Mouse (Mus musculus) kidney, embryonic 14.5 days (tissue): ENCODE results near the gene Esrrg. TPM values are rescaled to one million over a fixed set of nuclear protein-coding genes. Genes with fewer than 3 reads are reported as not detected.
A peak's percentile ranks its signal among the peaks of the same experiment; 100 is the strongest.

ENCODE experiments used
- ATAC-seq: fragments of 200-750 bp; cut with Nextera tagmentation; 2 replicates; pipeline ENCODE4 v1.8.0; 2017; ENCODE audit warnings: moderate number of reproducible peaks, mild to moderate bottlenecking, moderate TSS enrichment, moderate library complexity; ENCODE audit not compliant: low FRiP score, low TSS enrichment
- H3K27ac ChIP-seq: fragments of 300-500 bp; sonication (generic); 2 replicates; pipeline ENCODE4 v1.5.1; 2014; ENCODE audit warnings: low read depth, mild to moderate bottlenecking, low read length, moderate library complexity, mixed read lengths
- H3K27me3 ChIP-seq: fragments of 300-500 bp; sonication (generic); 2 replicates; pipeline ENCODE4 v1.6.1; 2014; ENCODE audit warnings: mild to moderate bottlenecking, low read length; ENCODE audit not compliant: control insufficient read depth, insufficient read depth
- H3K36me3 ChIP-seq: fragments of 300-500 bp; sonication (generic); 2 replicates; pipeline ENCODE4 v1.6.1; 2014; ENCODE audit warnings: low read length, mixed read lengths; ENCODE audit not compliant: control insufficient read depth, insufficient read depth
- H3K4me1 ChIP-seq: fragments of 300-500 bp; sonication (generic); 2 replicates; pipeline ENCODE4 v1.6.1; 2014; ENCODE audit warnings: low read length, mixed read lengths; ENCODE audit not compliant: control insufficient read depth, insufficient read depth
- H3K4me2 ChIP-seq: fragments of 300-500 bp; sonication (generic); replicated peaks from 2 replicates; pipeline ENCODE4 v1.6.1; 2014; ENCODE audit warnings: low read depth, mild to moderate bottlenecking, low read length
- H3K4me3 ChIP-seq: fragments of 300-500 bp; sonication (generic); 2 replicates; pipeline ENCODE4 v1.5.1; 2014; ENCODE audit warnings: mild to moderate bottlenecking, low read length
- H3K9ac ChIP-seq: fragments of 300-500 bp; sonication (generic); 2 replicates; pipeline ENCODE4 v1.6.1; 2014; ENCODE audit warnings: low read depth, mild to moderate bottlenecking, low read length, moderate library complexity
- H3K9me3 ChIP-seq: fragments of 300-500 bp; sonication (generic); 2 replicates; pipeline ENCODE4 v1.6.1; 2016; ENCODE audit warnings: low read length; ENCODE audit not compliant: control insufficient read depth
- whole genome bisulfite sequencing: fragments of 180-500 bp; shearing (Covaris S2); extraction: QIAGEN DNeasy Blood & Tissue Kit; methylation state at CpG from one replicate; pipeline ENCODE4 v1.1.7; 2014; 5-methylcytosine and 5-hydroxymethylcytosine counted together
- polyA plus RNA-seq: library from polyadenylated mRNA; unstranded; fragments of >200 nt; fragmentation: Nextera tagmentation; extraction: Ambion mirVana; gene quantifications from 2 replicates; pipeline ENCODE4 v1.2.1, GENCODE M21; 2014

Esrrg gene
- polyA plus RNA-seq, 1 experiment from 2014 or later, result 21.5 TPM

DNA sequence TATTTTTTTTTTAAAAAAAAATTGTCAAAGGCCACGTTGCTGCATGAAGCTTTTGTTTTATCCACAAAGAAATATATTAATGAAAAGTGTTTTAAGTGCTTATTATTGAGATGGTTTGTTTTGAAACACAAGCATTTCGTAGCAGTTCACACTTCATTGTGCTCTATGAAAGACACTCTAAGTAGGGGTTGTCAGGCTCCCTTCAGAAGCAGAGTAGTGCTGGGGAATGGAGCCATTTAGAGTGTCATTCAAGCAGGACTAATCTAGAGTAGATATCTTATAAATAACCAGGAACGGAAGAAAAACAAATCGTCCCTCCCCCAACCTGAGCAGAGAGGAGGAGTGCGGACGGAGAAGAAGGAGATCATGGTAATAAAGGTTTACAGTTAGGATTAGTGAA, 357.3 kb downstream of the Esrrg start:
- Histone ChIP-seq H3K4me1 (0 out of 2 replicates have a peak, but pooled peaks cover 3% of the 10 kb centered on the region), H3K4me3 (no peak overlapping the region), H3K27ac (no peak overlapping the region), H3K9ac (no peak overlapping the region), H3K27me3 (no peaks in the 10 kb centered on the region), H3K36me3 (no peaks in the 10 kb centered on the region), H3K9me3 (no peaks in the 10 kb centered on the region), H3K4me2 (no peak overlapping the region)
- ATAC-seq, result no peak
- WGBS, result 22% methylated on average over 6 of the region's 6 CpGs

DNA sequence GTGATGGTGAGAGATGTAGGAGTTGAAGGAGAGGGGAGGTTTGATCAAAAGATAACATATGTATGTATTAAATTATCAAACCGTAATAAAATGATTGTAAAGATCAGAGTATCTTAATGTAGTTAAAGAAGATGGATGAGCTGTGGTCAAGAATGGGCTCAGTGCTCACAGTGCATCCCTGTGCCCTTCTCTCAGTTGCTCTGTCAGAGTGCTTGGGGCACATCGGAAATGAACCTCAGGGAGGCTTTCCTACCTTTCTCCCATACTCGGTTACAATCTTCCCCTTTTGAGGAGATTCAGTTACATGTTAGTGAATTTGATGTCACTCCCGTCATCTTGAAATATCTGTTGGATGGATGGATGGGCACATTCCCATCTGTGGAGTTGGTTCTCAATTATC, 359.8 kb downstream of the Esrrg start:
- no peak overlapping the region for H3K27ac ChIP-seq
- H3K4me2 ChIP-seq, result no peak overlapping the region
- H3K9me3 ChIP-seq, result no peaks in the 10 kb centered on the region
- H3K36me3 ChIP-seq, result no peaks in the 10 kb centered on the region
- WGBS, result 41% methylated on average over 4 of the region's 4 CpGs
- no peak overlapping the region for H3K9ac ChIP-seq
- H3K27me3 ChIP-seq, result no peaks in the 10 kb centered on the region
- 0 out of 2 replicates have a peak, but pooled peaks cover 3% of the 10 kb centered on the region for H3K4me1 ChIP-seq
- H3K4me3 ChIP-seq, result no peak overlapping the region
- peak; percentile 49; the same call in 1 of the 2 replicates for ATAC-seq

- no peaks in the 10 kb centered on the region for H3K36me3 ChIP-seq
- ATAC-seq, result no peak
- no peak overlapping the region for H3K9ac ChIP-seq
- no peak overlapping the region for H3K4me2 ChIP-seq
- H3K9me3 ChIP-seq, result no peaks in the 10 kb centered on the region
- no peak overlapping the region for H3K27ac ChIP-seq
- no peak overlapping the region for H3K4me3 ChIP-seq
- 58% methylated on average over 5 of the region's 5 CpGs for WGBS
- 0 out of 2 replicates have a peak, but pooled peaks cover 6% of the 10 kb centered on the region for H3K4me1 ChIP-seq
- H3K27me3 ChIP-seq, result no peaks in the 10 kb centered on the region
Observed at GRCm38 (mm10) chr1:187969491-187969890, 360.9 kb downstream of the Esrrg start.

DNA sequence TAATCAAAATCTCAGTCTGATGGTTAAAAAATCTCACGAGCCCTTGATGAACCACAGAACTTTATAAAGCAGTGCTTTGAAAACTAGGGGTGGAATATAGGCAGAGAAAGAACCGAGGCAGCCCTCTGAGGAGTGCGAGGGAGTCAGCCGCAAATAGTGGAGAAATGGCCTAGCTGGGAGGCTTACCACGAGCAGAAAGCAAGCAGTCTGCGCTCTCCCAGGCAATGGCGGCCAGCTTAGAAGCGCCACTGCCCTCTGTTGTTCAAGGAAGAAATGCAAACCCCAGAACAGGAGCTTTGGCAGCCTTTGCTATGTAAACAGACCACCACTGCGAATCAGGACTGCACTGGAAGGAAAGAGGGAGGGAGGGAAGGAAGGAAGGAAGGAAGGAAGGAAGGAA, 365.8 kb downstream of the Esrrg start:
- Histone ChIP-seq H3K9me3 (no peaks in the 10 kb centered on the region), H3K4me2 (no peak overlapping the region), H3K9ac (no peak overlapping the region), H3K4me1 (0 out of 2 replicates have a peak, but pooled peaks cover 3% of the 10 kb centered on the region), H3K27ac (no peak overlapping the region), H3K36me3 (no peaks in the 10 kb centered on the region), H3K27me3 (no peaks in the 10 kb centered on the region), H3K4me3 (no peak overlapping the region)
- peak; percentile 88; the same call in 1 of the 2 replicates for ATAC-seq
- WGBS, result 12% methylated on average over 9 of the region's 9 CpGs

DNA sequence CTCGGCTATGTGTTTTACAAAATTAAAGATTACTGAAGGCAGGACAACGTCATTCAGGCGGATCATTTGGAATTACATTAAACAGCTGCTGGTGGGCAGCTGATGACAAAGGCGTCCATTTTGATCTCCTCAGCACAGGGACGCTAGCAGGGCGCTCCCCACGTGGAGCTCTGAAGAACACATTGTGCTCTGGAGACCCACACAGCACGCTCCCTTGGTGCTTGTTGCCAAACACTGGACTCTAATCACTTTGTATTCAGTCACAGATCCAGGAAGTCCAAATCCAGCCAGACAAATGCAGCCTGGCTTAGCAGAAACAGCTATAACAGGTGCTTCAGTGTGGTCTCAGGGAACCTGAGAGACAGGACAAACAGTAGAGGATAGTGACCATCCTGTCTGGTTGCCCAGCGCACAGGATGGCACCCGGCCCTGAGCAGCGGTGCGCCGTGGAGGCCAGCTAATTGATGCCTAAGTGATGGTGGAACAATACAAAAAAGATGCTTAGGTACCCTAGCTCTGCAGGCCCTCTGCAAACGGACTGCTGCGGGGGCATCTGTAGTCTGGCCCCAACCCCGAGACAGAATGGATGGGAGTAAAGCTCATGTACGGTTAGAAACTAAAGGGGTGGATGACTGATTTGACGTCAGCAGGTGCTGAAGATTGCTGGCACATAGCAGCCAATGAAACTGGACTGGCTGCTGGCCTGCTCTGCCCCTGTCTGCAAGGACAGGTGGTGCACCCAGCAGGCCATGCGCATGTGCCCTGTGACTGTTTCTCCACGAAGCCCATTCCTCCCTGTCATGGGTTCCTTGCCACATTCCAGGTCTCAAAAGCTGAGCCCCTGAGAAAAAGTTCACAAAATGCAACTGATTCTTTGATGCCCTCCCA, 367.1 kb downstream of the Esrrg start:
- no peaks in the 10 kb centered on the region for H3K9me3 ChIP-seq
- H3K27me3 ChIP-seq, result no peaks in the 10 kb centered on the region
- no peak overlapping the region for H3K4me3 ChIP-seq
- no peak for ATAC-seq
- no peak overlapping the region for H3K27ac ChIP-seq
- H3K4me2 ChIP-seq, result no peak overlapping the region
- 87% methylated on average over 20 of the region's 20 CpGs for WGBS
- H3K9ac ChIP-seq, result no peak overlapping the region
- no peaks in the 10 kb centered on the region for H3K36me3 ChIP-seq
- 0 out of 2 replicates have a peak, but pooled peaks cover 3% of the 10 kb centered on the region for H3K4me1 ChIP-seq

GRCm38 (mm10) chr1:187976353-187976730, 367.8 kb downstream of the Esrrg start:
- H3K4me2 ChIP-seq, result no peak overlapping the region
- WGBS, result 82% methylated on average over 9 of the region's 9 CpGs
- no peak overlapping the region for H3K9ac ChIP-seq
- no peaks in the 10 kb centered on the region for H3K27me3 ChIP-seq
- H3K4me3 ChIP-seq, result no peak overlapping the region
- 0 out of 2 replicates have a peak, but pooled peaks cover 3% of the 10 kb centered on the region for H3K4me1 ChIP-seq
- H3K36me3 ChIP-seq, result no peaks in the 10 kb centered on the region
- no peak for ATAC-seq
- no peaks in the 10 kb centered on the region for H3K9me3 ChIP-seq
- no peak overlapping the region for H3K27ac ChIP-seq

- Histone ChIP-seq H3K27ac (no peak overlapping the region), H3K36me3 (no peaks in the 10 kb centered on the region), H3K4me2 (no peak overlapping the region), H3K4me1 (no peaks in the 10 kb centered on the region), H3K9me3 (no peaks in the 10 kb centered on the region), H3K27me3 (no peaks in the 10 kb centered on the region), H3K9ac (no peak overlapping the region), H3K4me3 (no peak overlapping the region)
- 71% methylated on average over 2 of the region's 2 CpGs for WGBS
- ATAC-seq, result no peak
Observed at GRCm38 (mm10) chr1:187981028-187981427, 372.4 kb downstream of the Esrrg start.

GRCm38 (mm10) chr1:187983177-187983576, 374.6 kb downstream of the Esrrg start:
- Histone ChIP-seq H3K4me3 (no peak overlapping the region), H3K9me3 (no peaks in the 10 kb centered on the region), H3K27ac (no peak overlapping the region), H3K4me2 (no peak overlapping the region), H3K36me3 (no peaks in the 10 kb centered on the region), H3K4me1 (no peaks in the 10 kb centered on the region), H3K27me3 (no peaks in the 10 kb centered on the region), H3K9ac (no peak overlapping the region)
- ATAC-seq, result no peak
- 52% methylated on average over 4 of the region's 4 CpGs for WGBS

- no peak overlapping the region for H3K9ac ChIP-seq
- no peaks in the 10 kb centered on the region for H3K36me3 ChIP-seq
- peaks cover 7% of the 10 kb centered on the region; the same call in 1 of the 2 replicates for H3K27me3 ChIP-seq
- no peak overlapping the region for H3K4me2 ChIP-seq
- ATAC-seq, result no peak
- H3K4me1 ChIP-seq, result no peaks in the 10 kb centered on the region
- no peaks in the 10 kb centered on the region for H3K9me3 ChIP-seq
- no peak overlapping the region for H3K27ac ChIP-seq
- H3K4me3 ChIP-seq, result no peak overlapping the region
Observed at GRCm38 (mm10) chr1:187990161-187990560, 381.6 kb downstream of the Esrrg start.
